Mouse (Mus musculus) kidney, postnatal 36 days (tissue): ENCODE results near the gene Vmn1r87.

ENCODE experiments used
- DNase-seq, 2 experiments: peaks; one replicate each; pipeline ENCODE4 v3.0.0; 2021 to 2022; ENCODE audit warnings: mixed read lengths in 2 of 2

Gene Vmn1r87

GRCm38 (mm10) chr7:13140057-13140456, at the start of gene Vmn1r87:
TSS of gene Vmn1r87 (minus strand) at chr7:13140157.
- DNase-seq = no peak

- DNase-seq = no peak
Measured at GRCm38 (mm10) chr7:13159268-13159667, 19.3 kb upstream of the Vmn1r87 start, which contains the start of gene Vmn1r88. TSS of gene Vmn1r88 (plus strand) at chr7:13159568.

- no peak for DNase-seq
Measured at GRCm38 (mm10) chr7:13137340-13137739, 2.6 kb downstream of the Vmn1r87 start.

- no peak for DNase-seq
Measured at GRCm38 (mm10) chr7:13131856-13132255, 8.1 kb downstream of the Vmn1r87 start.

- peak in 1 of 2 experiments; percentile 3 for DNase-seq
Measured at GRCm38 (mm10) chr7:13123554-13124153, 16.3 kb downstream of the Vmn1r87 start.

- no peak for DNase-seq
Measured at GRCm38 (mm10) chr7:13119817-13120216, 20.1 kb downstream of the Vmn1r87 start, which contains the start of gene Vmn1r86. TSS of gene Vmn1r86 (minus strand) at chr7:13119917.

GRCm38 (mm10) chr7:13095073-13095472, 44.9 kb downstream of the Vmn1r87 start, which contains the start of gene Vmn1r85:
TSS of gene Vmn1r85 (minus strand) at chr7:13095173.
- DNase-seq = no peak
